Mouse (Mus musculus) limb, embryonic 11.5 days (tissue): Measurements from ENCODE around the gene Ino80d. TPM values are rescaled to one million over a fixed set of nuclear protein-coding genes. Genes with fewer than 3 reads are reported as not detected.

Experiments used
- ATAC-seq: fragments of 200-750 bp; cut with Nextera tagmentation; 2 replicates; pipeline ENCODE4 v1.8.0; 2017; ENCODE audit warnings: low read depth; ENCODE audit not compliant: insufficient number of reproducible peaks, low FRiP score, low TSS enrichment
- DNase-seq: peaks from one replicate; pipeline ENCODE4 v3.0.0-alpha.2; 2015; ENCODE audit warnings: low spot score
- H3K27ac ChIP-seq: fragments of 300-500 bp; sonication (generic); replicated peaks from 2 replicates; pipeline ENCODE4 v1.5.1; 2014; ENCODE audit warnings: low read depth, mild to moderate bottlenecking, low read length
- H3K27me3 ChIP-seq: fragments of 300-500 bp; sonication (generic); 2 replicates; pipeline ENCODE4 v1.6.1; 2014; ENCODE audit warnings: mild to moderate bottlenecking, low read length, mixed read lengths; ENCODE audit not compliant: control insufficient read depth, insufficient read depth
- H3K36me3 ChIP-seq: fragments of 300-500 bp; sonication (generic); 2 replicates; pipeline ENCODE4 v1.6.1; 2014; ENCODE audit warnings: mild to moderate bottlenecking, low read length, moderate library complexity, mixed read lengths; ENCODE audit not compliant: control insufficient read depth, insufficient read depth
- H3K4me1 ChIP-seq: fragments of 300-500 bp; sonication (generic); 2 replicates; pipeline ENCODE4 v1.6.1; 2014; ENCODE audit warnings: low read length, mixed read lengths; ENCODE audit not compliant: control insufficient read depth, insufficient read depth
- H3K4me2 ChIP-seq: fragments of 300-500 bp; sonication (generic); 2 replicates; pipeline ENCODE4 v1.6.1; 2014; ENCODE audit warnings: low read depth, mild to moderate bottlenecking, moderate library complexity; ENCODE audit not compliant: severe bottlenecking
- H3K4me3 ChIP-seq: fragments of 300-500 bp; sonication (generic); 2 replicates; pipeline ENCODE4 v1.5.1; 2014; ENCODE audit warnings: low read depth, low read length
- H3K9ac ChIP-seq: fragments of 300-500 bp; sonication (generic); 2 replicates; pipeline ENCODE4 v1.6.1; 2014; ENCODE audit warnings: mild to moderate bottlenecking, low read length
- H3K9me3 ChIP-seq: fragments of 300-500 bp; sonication (generic); 2 replicates; pipeline ENCODE4 v1.6.1; 2016; ENCODE audit warnings: low read length; ENCODE audit not compliant: control insufficient read depth
- WGBS: fragments of 180-500 bp; shearing (Covaris S2); extraction: QIAGEN DNeasy Blood & Tissue Kit; methylation state at CpG from one replicate; pipeline ENCODE4 v1.1.7; 2014; 5-methylcytosine and 5-hydroxymethylcytosine counted together
- microRNA-seq: library from miRNA; unstranded; fragments of <30 nt; microRNA quantifications from one replicate; pipeline ENCODE4, GENCODE M21; 2016
- polyA plus RNA-seq: library from polyadenylated mRNA; unstranded; fragments of >200 nt; fragmentation: Nextera tagmentation; extraction: Ambion mirVana; gene quantifications from 2 replicates; pipeline ENCODE4 v1.2.1, GENCODE M21; 2014

Ino80d gene
- polyA plus RNA-seq, 1 experiment from 2014 or later, result 9.7 TPM

GRCm38 (mm10) chr1:62911426-62911825, 203.0 kb downstream of the Ino80d start:
- DNase-seq (no peak), ATAC-seq (no peak)
- no peak overlapping the region for H3K27ac ChIP-seq
- H3K36me3 ChIP-seq, result no peaks in the 10 kb centered on the region; the same call in 1 of the 2 replicates
- H3K9me3 ChIP-seq, result no peaks in the 10 kb centered on the region
- no peak overlapping the region for H3K9ac ChIP-seq
- H3K27me3 ChIP-seq, result no peaks in the 10 kb centered on the region
- WGBS, result 63% methylated on average over 7 of the region's 7 CpGs
- peaks cover 15% of the 10 kb centered on the region for H3K4me1 ChIP-seq
- no peak overlapping the region for H3K4me2 ChIP-seq
- H3K4me3 ChIP-seq, result no peak overlapping the region

GRCm38 (mm10) chr1:62909126-62909525, 205.3 kb downstream of the Ino80d start:
- no peak for DNase-seq
- 60% methylated on average over 5 of the region's 5 CpGs for WGBS
- ATAC-seq, result no peak
- Histone ChIP-seq H3K27ac (no peak overlapping the region), H3K4me3 (no peak overlapping the region), H3K9me3 (no peaks in the 10 kb centered on the region), H3K4me2 (no peak overlapping the region), H3K9ac (no peak overlapping the region), H3K27me3 (no peaks in the 10 kb centered on the region), H3K36me3 (no peaks in the 10 kb centered on the region; the same call in 1 of the 2 replicates), H3K4me1 (peaks cover 22% of the 10 kb centered on the region)

GRCm38 (mm10) chr1:62908508-62908907, 206.0 kb downstream of the Ino80d start:
- no peaks in the 10 kb centered on the region for H3K9me3 ChIP-seq
- DNase-seq (no peak), ATAC-seq (no peak)
- no peak overlapping the region for H3K4me2 ChIP-seq
- no peak overlapping the region for H3K4me3 ChIP-seq
- no peak overlapping the region for H3K27ac ChIP-seq
- H3K36me3 ChIP-seq, result no peaks in the 10 kb centered on the region; the same call in 1 of the 2 replicates
- H3K4me1 ChIP-seq, result peaks cover 22% of the 10 kb centered on the region
- WGBS, result 27% methylated on average over 6 of the region's 6 CpGs
- no peak overlapping the region for H3K9ac ChIP-seq
- no peaks in the 10 kb centered on the region for H3K27me3 ChIP-seq

Small RNA genes lying within 50 kb of the gene (microRNA-seq; reads per million reads assigned to microRNA genes)
- gene Gm24557 (not detected), gene Gm44468 (not detected)

Other genes with a start within 250 kb of the Ino80d start
- gene Eef1b2, start 62.2 kb upstream of the Ino80d start, polyA plus RNA-seq, result 652 and 703 TPM in 2 replicates
- gene Ndufs1, start 62.2 kb upstream of the Ino80d start, polyA plus RNA-seq, result 148 and 154 TPM in 2 replicates
- 0.09 TPM in 1 of 2 replicates, not detected in the other for gene Gpr1, start 99.9 kb upstream of the Ino80d start, polyA plus RNA-seq
- gene Zdbf2, start 158.6 kb upstream of the Ino80d start, polyA plus RNA-seq, result 11.3 and 11.4 TPM in 2 replicates